Mouse (Mus musculus) hindbrain, embryonic 14.5 days (tissue): ENCODE data around the gene Cldn34b3. TPM values are rescaled to one million over a fixed set of nuclear protein-coding genes. Genes with fewer than 3 reads are reported as not detected.
"Not testable (repeated sequence)": the region's sequence is repeated elsewhere in the genome, so short reads cannot be mapped to it uniquely, and the experiment has no call there.

ENCODE experiments used
- ATAC-seq: fragments of 200-750 bp; cut with Nextera tagmentation; 2 replicates; pipeline ENCODE4 v1.8.0; 2017; ENCODE audit warnings: moderate number of reproducible peaks, mild to moderate bottlenecking, moderate TSS enrichment, moderate library complexity; ENCODE audit not compliant: low FRiP score
- DNase-seq: peaks from one replicate; pipeline ENCODE4 v3.0.0-alpha.2; 2015; ENCODE audit warnings: low spot score
- H3K27ac ChIP-seq: fragments of 300-500 bp; sonication (generic); 2 replicates; pipeline ENCODE4 v1.5.1; 2014; ENCODE audit warnings: mild to moderate bottlenecking, moderate library complexity
- H3K27me3 ChIP-seq: fragments of 300-500 bp; sonication (generic); 2 replicates; pipeline ENCODE4 v1.6.1; 2014; ENCODE audit warnings: mild to moderate bottlenecking, low read length, mixed read lengths; ENCODE audit not compliant: control insufficient read depth, insufficient read depth
- H3K36me3 ChIP-seq: fragments of 300-500 bp; sonication (generic); replicated peaks from 2 replicates; pipeline ENCODE4 v1.6.1; 2014; ENCODE audit not compliant: control insufficient read depth, insufficient read depth
- H3K4me1 ChIP-seq: fragments of 300-500 bp; sonication (generic); replicated peaks from 2 replicates; pipeline ENCODE4 v1.6.1; 2014; ENCODE audit warnings: antibody characterized with exemption, low read length, mixed read lengths; ENCODE audit not compliant: control insufficient read depth, insufficient read depth
- H3K4me2 ChIP-seq: fragments of 300-500 bp; sonication (generic); replicated peaks from 2 replicates; pipeline ENCODE4 v1.6.1; 2014; ENCODE audit warnings: mild to moderate bottlenecking, moderate library complexity
- H3K4me3 ChIP-seq: fragments of 300-500 bp; sonication (generic); replicated peaks from 2 replicates; pipeline ENCODE4 v1.5.1; 2014; ENCODE audit warnings: mild to moderate bottlenecking, low read length
- H3K9ac ChIP-seq: fragments of 300-500 bp; sonication (generic); 2 replicates; pipeline ENCODE4 v1.6.1; 2014
- H3K9me3 ChIP-seq: fragments of 300-500 bp; sonication (generic); 2 replicates; pipeline ENCODE4 v1.6.1; 2016; ENCODE audit warnings: low read length; ENCODE audit not compliant: control insufficient read depth
- WGBS: fragments of 180-500 bp; shearing (Covaris S2); extraction: QIAGEN DNeasy Blood & Tissue Kit; methylation state at CpG from one replicate; pipeline ENCODE4 v1.1.7; 2014; 5-methylcytosine and 5-hydroxymethylcytosine counted together
- polyA plus RNA-seq: library from polyadenylated mRNA; unstranded; fragments of >200 nt; fragmentation: Nextera tagmentation; extraction: Ambion mirVana; gene quantifications from 2 replicates; pipeline ENCODE4 v1.2.1, GENCODE M21; 2014

Gene Cldn34b3
- polyA plus RNA-seq: not detected in 2 replicates

DNA sequence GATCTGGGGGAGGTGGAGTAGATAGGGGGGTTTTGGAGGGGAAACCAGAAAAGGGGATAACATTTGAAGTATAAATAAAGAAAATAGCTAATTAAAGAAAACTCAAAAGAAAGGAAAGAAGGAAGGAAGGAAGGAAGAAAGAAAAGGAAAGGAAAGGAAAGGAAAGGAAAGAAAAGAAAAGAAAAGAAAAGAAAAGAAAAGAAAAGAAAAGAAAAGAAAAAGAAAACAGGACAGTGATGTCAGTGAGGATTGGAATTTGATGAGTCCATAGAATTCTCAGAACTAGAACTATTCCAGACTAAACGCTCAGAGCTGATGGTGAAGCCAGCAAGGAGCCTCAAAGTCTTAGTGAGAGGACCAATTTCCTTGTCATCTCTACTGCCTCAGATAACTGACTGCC is at the start of gene Cldn34b3:
Gene Cldn34b3, plus strand, starts transcription at position 301 of the 400 bp plus-strand sequence.
- not testable (repeated sequence) for ATAC-seq, H3K27ac ChIP-seq, H3K4me2 ChIP-seq, H3K36me3 ChIP-seq, H3K27me3 ChIP-seq, DNase-seq, H3K4me3 ChIP-seq, H3K4me1 ChIP-seq, H3K9ac ChIP-seq, H3K9me3 ChIP-seq
- 92% methylated on average over 1 of the region's 1 CpGs for WGBS

Other genes starting within 250 kb of the Cldn34b3 start
- gene Cldn34b4, start 129.0 kb downstream of the Cldn34b3 start, polyA plus RNA-seq: not detected in 2 replicates